Mouse (Mus musculus) kidney, adult 2 months (tissue): ENCODE results near the gene Mars. TPM values are rescaled to one million over a fixed set of nuclear protein-coding genes. Genes with fewer than 3 reads are reported as not detected.

Experiments
- DNase-seq: peaks from one replicate; pipeline ENCODE4 v3.0.0; 2021
- H3K27ac ChIP-seq: fragments of 200-500 bp; 2 replicates; pipeline ENCODE4 v1.5.1; 2012; ENCODE audit warnings: low read depth, low read length, control low read depth, inconsistent platforms; ENCODE audit not compliant: insufficient read depth
- H3K27me3 ChIP-seq: fragments of 200-500 bp; replicated peaks from 2 replicates; pipeline ENCODE4 v1.6.1; 2012; ENCODE audit warnings: mild to moderate bottlenecking, moderate library complexity, low read length, inconsistent platforms; ENCODE audit not compliant: control insufficient read depth, insufficient read depth
- H3K36me3 ChIP-seq: fragments of 200-500 bp; 2 replicates; pipeline ENCODE4 v1.6.1; 2012; ENCODE audit warnings: mild to moderate bottlenecking, moderate library complexity, low read length, inconsistent platforms; ENCODE audit not compliant: control insufficient read depth, insufficient read depth
- H3K4me1 ChIP-seq: fragments of 200-500 bp; 2 replicates; pipeline ENCODE4 v1.6.1; 2011; ENCODE audit warnings: low read length; ENCODE audit not compliant: control insufficient read depth, insufficient read depth
- H3K4me3 ChIP-seq: fragments of 200-500 bp; 2 replicates; pipeline ENCODE4 v1.5.1; 2011; ENCODE audit warnings: mild to moderate bottlenecking, low read depth, low read length, control low read depth; ENCODE audit not compliant: insufficient read depth
- CTCF ChIP-seq: fragments of 200-500 bp; conservative IDR thresholded peaks from 2 replicates; pipeline ENCODE4 v1.5.1; 2011; ENCODE audit warnings: low read depth, mild to moderate bottlenecking, control low read depth, low read length, moderate library complexity, mixed read lengths; ENCODE audit not compliant: insufficient read depth, insufficient read length
- POLR2A ChIP-seq: fragments of 200-500 bp; IDR thresholded peaks from one replicate; pipeline ENCODE4 v1.6.1; 2011; ENCODE audit warnings: low read depth, low read length, control low read depth
- WGBS: fragments of 180-500 bp; shearing (Covaris S2); methylation state at CpG from one replicate; pipeline ENCODE4 v1.1.7; 2018; 5-methylcytosine and 5-hydroxymethylcytosine counted together
- polyA plus RNA-seq: library from polyadenylated mRNA; depleted of rRNA; stranded (reverse); fragments of >200 nt; gene quantifications from 2 replicates; pipeline ENCODE4 v1.2.3, GENCODE M21; 2012

The Mars gene
- polyA plus RNA-seq, 1 experiment: 44.4 TPM

DNA sequence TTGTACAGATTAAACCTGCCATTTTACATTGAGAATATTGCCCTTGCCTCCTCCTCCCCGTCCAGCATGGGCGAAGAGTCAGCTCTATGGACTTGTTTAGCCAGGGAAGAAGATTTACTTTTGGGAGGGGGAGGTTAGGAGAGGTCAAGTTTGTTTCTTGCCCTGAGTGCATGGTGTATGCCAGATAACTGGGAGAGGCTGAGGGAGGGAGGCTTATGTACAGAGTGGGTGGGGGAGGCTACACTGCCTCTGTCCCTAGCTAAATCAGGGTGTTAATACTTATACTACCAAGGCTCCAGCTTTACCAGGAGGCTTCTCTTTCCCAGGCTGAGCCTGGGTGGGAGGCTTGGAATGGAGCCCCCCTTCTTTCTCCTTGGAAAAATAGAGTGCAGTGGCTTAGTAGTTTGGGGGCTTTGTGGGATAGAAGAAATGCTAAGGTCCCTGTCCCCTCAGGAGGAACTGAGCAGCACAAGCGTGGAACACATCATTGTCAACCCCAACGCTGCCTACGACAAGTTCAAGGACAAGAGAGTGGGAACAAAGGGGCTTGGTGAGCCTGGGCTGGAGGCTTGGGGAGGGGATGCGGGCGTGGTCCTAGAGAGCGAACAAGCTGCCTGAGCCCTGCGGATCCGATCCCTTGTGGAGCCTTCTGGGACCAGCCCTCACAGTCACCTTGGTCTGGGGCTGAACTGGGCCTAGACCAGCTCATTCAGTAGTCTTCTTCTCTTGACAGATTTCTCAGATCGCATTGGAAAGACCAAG is 37.1 kb downstream of the Mars start:
- WGBS: 91% methylated on average over 11 of the region's 11 CpGs
- no peak for DNase-seq
- no peaks in the 10 kb centered on the region for H3K4me1 ChIP-seq
- no peaks in the 10 kb centered on the region for H3K27me3 ChIP-seq
- H3K4me3 ChIP-seq: no peak overlapping the region
- H3K27ac ChIP-seq: no peak overlapping the region
- 0 out of 2 replicates have a peak, but pooled peaks cover 1% of the 10 kb centered on the region for H3K36me3 ChIP-seq
- no peak for TF ChIP-seq POLR2A
- no peak for TF ChIP-seq CTCF

DNA sequence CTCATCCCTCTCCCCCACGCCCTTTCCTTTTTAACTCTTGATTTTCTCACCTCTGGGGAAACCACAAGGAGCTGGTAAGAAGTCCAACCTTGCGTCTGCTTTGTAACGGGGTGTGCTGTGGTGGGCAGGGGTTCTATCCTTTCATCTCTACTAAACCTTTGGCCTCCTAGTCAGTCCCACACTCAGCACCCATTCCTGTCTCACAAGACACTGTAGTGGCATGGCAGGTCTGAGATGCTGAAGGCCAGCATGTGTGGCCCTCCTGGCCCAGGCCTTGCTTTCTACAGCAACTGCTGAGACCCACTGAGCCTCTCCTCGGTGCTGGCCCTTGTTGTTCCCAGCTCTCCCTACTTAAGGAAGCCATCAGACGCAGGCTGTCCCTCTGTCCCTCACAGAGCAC is 39.2 kb downstream of the Mars start:
- 0 out of 2 replicates have a peak, but pooled peaks cover 1% of the 10 kb centered on the region for H3K36me3 ChIP-seq
- H3K27me3 ChIP-seq: no peaks in the 10 kb centered on the region
- TF ChIP-seq POLR2A (no peak), CTCF (no peak)
- no peak overlapping the region for H3K27ac ChIP-seq
- no peak for DNase-seq
- H3K4me1 ChIP-seq: peaks cover 2% of the 10 kb centered on the region
- H3K4me3 ChIP-seq: no peak overlapping the region
- WGBS: 91% methylated on average over 5 of the region's 5 CpGs

DNA sequence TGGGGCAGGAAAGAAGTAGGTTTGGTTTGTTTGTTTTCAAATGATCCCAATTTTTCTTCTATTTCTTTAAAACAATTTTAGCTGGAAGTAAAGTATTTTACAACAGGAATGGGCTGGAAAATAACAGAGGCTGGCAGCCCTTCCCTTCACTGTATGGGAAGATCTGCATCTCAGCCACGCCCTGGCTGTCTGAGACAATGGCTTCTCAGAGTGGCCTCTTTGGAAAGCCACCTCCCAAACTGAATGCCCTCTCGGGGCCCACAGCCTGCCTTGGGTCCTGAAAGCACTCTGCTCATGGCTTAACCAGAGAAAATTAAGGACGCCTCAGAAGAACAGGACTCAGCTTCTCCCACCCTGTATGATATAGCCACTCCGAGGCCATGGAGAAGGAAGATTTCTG is 41.7 kb downstream of the Mars start:
- Histone ChIP-seq H3K4me3 (no peak overlapping the region), H3K4me1 (peaks cover 5% of the 10 kb centered on the region), H3K27ac (no peak overlapping the region), H3K36me3 (no peaks in the 10 kb centered on the region), H3K27me3 (no peaks in the 10 kb centered on the region)
- TF ChIP-seq POLR2A (no peak), CTCF (no peak)
- DNase-seq: no peak
- WGBS: 82% methylated on average over 4 of the region's 4 CpGs

DNA sequence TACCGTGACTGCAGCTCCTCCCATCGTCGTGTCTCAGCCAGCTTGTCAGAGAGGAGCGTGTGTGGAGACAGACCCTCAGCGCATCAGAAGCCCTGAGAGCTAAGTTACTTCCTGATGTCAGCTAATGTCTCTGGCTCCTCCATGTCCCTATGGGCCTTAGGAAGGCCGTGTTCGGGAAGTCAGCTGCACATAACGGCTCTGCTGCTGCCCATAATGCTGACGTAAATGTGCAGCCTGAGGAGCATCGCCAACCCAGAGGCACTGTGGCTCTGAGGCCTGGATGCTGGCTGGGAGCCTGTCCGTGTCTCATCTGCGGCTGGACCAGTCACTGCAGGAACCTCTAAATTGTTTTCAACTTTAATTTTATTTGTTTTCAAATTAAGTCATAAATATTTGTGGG is 42.5 kb downstream of the Mars start:
- Histone ChIP-seq H3K4me3 (no peak overlapping the region), H3K27me3 (no peaks in the 10 kb centered on the region), H3K36me3 (no peaks in the 10 kb centered on the region), H3K27ac (no peak overlapping the region), H3K4me1 (peaks cover 5% of the 10 kb centered on the region)
- TF ChIP-seq POLR2A: no peak
- TF ChIP-seq CTCF: no peak
- no peak for DNase-seq
- WGBS: 69% methylated on average over 12 of the region's 12 CpGs

DNA sequence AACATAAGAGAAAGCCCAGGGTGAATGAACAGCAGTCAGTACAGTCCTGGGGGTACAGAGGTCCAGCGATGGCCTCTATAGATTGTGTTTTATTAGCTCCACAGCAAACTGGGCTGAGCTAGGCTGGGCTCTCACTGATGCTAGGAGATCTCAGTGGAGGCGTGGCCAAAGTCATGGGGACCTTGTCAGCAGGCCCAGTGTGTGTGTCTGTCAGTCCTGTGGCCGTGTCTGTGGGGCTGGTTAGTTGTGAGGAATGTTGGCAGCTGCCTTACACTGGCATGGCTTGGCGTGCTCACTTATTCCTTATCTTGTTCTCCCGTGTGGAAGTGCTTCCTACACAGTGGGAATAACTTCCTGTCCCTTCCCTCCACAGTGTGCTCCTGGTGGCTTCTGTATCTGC is 43.2 kb downstream of the Mars start:
- Histone ChIP-seq H3K36me3 (no peaks in the 10 kb centered on the region), H3K4me1 (peaks cover 5% of the 10 kb centered on the region), H3K4me3 (no peak overlapping the region), H3K27me3 (no peaks in the 10 kb centered on the region), H3K27ac (no peak overlapping the region)
- 58% methylated on average over 5 of the region's 5 CpGs for WGBS
- TF ChIP-seq CTCF (no peak), POLR2A (no peak)
- DNase-seq: no peak

DNA sequence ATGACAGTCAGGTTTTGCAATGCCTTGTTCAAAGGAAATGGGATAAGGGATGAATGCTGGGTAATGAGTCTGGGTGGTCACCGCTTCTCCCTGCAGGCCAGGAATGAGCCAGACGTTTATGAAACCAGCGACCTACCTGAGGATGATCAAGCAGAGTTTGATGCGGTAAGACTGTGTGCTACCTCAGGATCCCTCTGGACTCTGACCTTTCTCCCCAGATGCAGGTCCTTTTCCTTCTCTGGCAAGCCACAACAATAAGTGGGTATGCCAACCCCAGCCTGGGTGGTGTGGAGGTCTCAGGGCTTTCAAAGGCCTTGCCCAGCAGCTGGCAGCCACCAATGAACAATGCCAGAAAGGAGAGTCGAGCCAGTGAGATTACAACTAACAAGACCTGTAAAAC is 44.3 kb downstream of the Mars start:
- Histone ChIP-seq H3K4me1 (peaks cover 5% of the 10 kb centered on the region), H3K27ac (no peak overlapping the region), H3K27me3 (no peaks in the 10 kb centered on the region), H3K4me3 (peak overlapping the region; percentile 91), H3K36me3 (no peaks in the 10 kb centered on the region)
- TF ChIP-seq CTCF (no peak), POLR2A (no peak)
- WGBS: 46% methylated on average over 5 of the region's 5 CpGs
- peak; percentile 50 for DNase-seq

DNA sequence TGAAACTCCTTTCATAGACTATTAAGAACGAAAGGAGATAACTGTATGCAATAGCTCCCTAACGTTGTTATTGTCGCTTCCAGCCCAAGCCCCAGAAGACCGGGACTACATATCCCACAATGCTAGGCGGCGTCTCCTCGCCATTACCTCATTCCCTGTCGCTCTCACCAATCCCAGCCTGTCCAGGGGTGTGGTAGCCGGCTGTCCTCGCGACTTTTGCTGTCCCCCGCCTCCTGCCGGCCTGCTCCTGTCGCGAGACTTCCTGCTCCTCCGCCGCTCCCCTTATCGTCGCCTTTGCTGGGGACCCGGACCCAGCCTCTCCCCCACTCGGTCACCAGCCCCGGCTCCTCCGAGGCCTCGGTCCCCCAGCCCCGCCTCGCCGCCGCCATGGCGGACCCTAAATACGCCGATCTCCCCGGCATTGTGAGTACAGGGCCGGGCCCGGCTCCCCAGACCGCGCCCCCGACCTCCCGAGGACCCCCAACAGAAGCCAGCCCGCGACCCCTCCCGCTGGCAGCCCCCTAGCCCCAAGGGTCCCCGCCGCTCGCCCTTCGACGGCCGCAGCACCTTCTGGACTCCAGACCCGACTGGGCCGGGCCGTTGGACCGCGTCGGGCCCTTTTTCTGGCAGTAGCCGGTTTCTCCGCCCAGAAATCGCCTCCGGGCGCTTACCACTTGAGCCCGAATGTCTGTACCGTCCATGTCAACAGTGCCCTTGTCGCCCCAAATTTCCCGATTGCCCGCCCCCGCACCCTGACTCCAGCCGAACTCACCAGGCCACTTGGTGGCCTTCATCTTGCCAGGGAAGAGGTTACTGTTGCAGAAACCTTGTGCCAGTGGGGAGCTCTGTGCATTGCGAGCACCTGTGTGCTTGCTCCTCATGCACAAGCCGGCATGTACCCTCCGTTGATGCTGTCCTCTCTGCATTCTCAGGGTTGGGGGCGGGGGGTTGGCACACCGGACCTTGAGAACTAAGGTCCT is 45.2 kb downstream of the Mars start, which contains the start of gene Dctn2:
TSS of gene Dctn2 (plus strand) at position 257 of the 980 bp plus-strand sequence.
- H3K27me3 ChIP-seq: no peaks in the 10 kb centered on the region
- peaks cover 5% of the 10 kb centered on the region for H3K4me1 ChIP-seq
- peak within 1 kb of the TSS; percentile 78 for H3K27ac ChIP-seq
- 1% methylated on average over 69 of the region's 70 CpGs for WGBS
- DNase-seq: peak; percentile 98
- no peaks in the 10 kb centered on the region for H3K36me3 ChIP-seq
- TF ChIP-seq POLR2A (peak; percentile 32), CTCF (no peak)
- peak within 1 kb of the TSS; percentile 91 for H3K4me3 ChIP-seq
